Mouse (Mus musculus) hindbrain, embryonic 12.5 days (tissue): ENCODE data around the gene Arhgap24. TPM values are rescaled to one million over a fixed set of nuclear protein-coding genes. Genes with fewer than 3 reads are reported as not detected.

ENCODE experiments used
- ATAC-seq: fragments of 200-750 bp; cut with Nextera tagmentation; 2 replicates; pipeline ENCODE4 v1.8.0; 2017; ENCODE audit warnings: moderate TSS enrichment; ENCODE audit not compliant: low FRiP score
- H3K27ac ChIP-seq: fragments of 300-500 bp; sonication (generic); 2 replicates; pipeline ENCODE4 v1.5.1; 2016; ENCODE audit warnings: mild to moderate bottlenecking
- H3K27me3 ChIP-seq: fragments of 300-500 bp; sonication (generic); 2 replicates; pipeline ENCODE4 v1.6.1; 2016; ENCODE audit warnings: mild to moderate bottlenecking
- H3K36me3 ChIP-seq: fragments of 300-500 bp; sonication (generic); 2 replicates; pipeline ENCODE4 v1.6.1; 2016; ENCODE audit warnings: mild to moderate bottlenecking
- H3K4me1 ChIP-seq: fragments of 300-500 bp; sonication (generic); 2 replicates; pipeline ENCODE4 v1.6.1; 2016
- H3K4me2 ChIP-seq: fragments of 300-500 bp; sonication (generic); replicated peaks from 2 replicates; pipeline ENCODE4 v1.6.1; 2016; ENCODE audit warnings: mild to moderate bottlenecking
- H3K4me3 ChIP-seq: fragments of 300-500 bp; sonication (generic); 2 replicates; pipeline ENCODE4 v1.5.1; 2016; ENCODE audit warnings: mild to moderate bottlenecking
- H3K9ac ChIP-seq: fragments of 300-500 bp; sonication (generic); 2 replicates; pipeline ENCODE4 v1.6.1; 2016; ENCODE audit warnings: mild to moderate bottlenecking, moderate library complexity
- H3K9me3 ChIP-seq: fragments of 300-500 bp; sonication (generic); replicated peaks from 2 replicates; pipeline ENCODE4 v1.6.1; 2016; ENCODE audit warnings: mild to moderate bottlenecking
- WGBS: fragments of 180-500 bp; shearing (Covaris S2); methylation state at CpG from one replicate; pipeline ENCODE4 v1.1.7; 2016; 5-methylcytosine and 5-hydroxymethylcytosine counted together
- polyA plus RNA-seq: library from polyadenylated mRNA; unstranded; fragments of >200 nt; fragmentation: Nextera tagmentation; extraction: Ambion mirVana; gene quantifications from 2 replicates; pipeline ENCODE4 v1.2.1, GENCODE M21; 2016

Gene Arhgap24
- polyA plus RNA-seq, 1 experiment from 2014 or later, result 10.1 TPM

DNA sequence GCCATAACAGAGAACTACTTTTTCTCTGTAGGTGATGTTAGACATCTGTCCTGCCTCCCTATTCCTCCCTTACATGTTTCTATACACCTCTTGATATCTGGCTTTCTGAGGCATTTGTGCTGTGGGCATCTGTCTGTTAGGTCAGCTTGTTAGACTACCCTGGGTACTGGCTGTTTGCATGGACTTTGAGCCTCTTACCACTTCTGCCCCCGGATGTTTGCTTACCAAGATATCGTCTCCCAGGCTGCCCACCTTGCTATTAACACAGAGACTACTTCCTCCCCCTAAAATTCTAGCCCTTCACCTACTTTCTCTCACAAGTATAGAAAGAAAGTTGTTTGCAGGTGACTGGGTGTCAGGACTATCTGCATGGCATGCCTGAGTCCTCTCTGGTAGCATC, 15.8 kb upstream of the Arhgap24 start:
- H3K9me3 ChIP-seq, result no peaks in the 10 kb centered on the region
- H3K4me2 ChIP-seq, result no peak overlapping the region
- 90% methylated on average over 2 of the region's 2 CpGs for WGBS
- H3K9ac ChIP-seq, result no peak overlapping the region
- no peaks in the 10 kb centered on the region for H3K4me1 ChIP-seq
- no peak overlapping the region for H3K27ac ChIP-seq
- no peaks in the 10 kb centered on the region for H3K27me3 ChIP-seq
- ATAC-seq, result no peak
- no peak overlapping the region for H3K4me3 ChIP-seq
- H3K36me3 ChIP-seq, result no peaks in the 10 kb centered on the region

DNA sequence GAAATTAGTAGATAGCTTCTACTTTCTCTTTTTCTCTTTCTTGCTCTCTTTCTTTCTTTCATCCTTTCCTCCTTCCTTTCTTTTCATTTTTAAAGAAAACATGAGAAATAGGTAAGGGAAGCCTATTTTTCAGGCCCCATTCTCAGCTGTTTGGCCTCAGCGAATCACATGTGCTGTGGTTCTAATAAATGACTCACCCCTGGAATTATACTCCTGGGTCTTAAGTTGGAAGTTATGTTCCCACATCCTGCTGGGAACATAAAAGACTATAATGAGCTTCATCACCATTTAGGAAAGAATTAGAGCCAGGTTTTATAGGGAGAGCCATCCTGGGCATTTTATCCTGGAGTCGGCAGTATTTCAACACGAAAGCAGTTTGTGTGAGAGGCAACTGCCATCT, 12.9 kb upstream of the Arhgap24 start:
- Histone ChIP-seq H3K4me2 (no peak overlapping the region), H3K27ac (no peak overlapping the region), H3K36me3 (no peaks in the 10 kb centered on the region), H3K27me3 (no peaks in the 10 kb centered on the region), H3K4me3 (no peak overlapping the region), H3K4me1 (no peaks in the 10 kb centered on the region), H3K9me3 (no peaks in the 10 kb centered on the region), H3K9ac (no peak overlapping the region)
- 84% methylated on average over 3 of the region's 3 CpGs for WGBS
- ATAC-seq, result no peak

DNA sequence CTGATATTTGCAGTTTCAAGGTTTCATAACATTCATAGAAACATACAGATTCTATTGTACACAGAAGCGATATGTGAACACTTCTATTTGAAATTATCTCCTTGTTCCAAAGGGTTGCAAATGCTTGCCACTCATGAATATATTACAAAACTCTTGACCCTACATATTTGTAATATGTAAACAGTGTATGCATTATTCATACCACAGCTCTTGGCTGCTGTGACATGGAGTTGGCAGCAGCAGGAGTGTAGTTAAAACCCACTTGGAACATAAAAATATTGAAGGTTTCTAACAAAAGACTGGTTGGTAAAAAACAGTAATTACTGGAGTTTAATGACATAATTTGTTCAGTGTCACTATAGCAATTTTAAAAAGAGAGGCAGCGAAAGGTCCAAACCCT, 10.9 kb upstream of the Arhgap24 start:
- no peak for ATAC-seq
- Histone ChIP-seq H3K36me3 (no peaks in the 10 kb centered on the region), H3K27me3 (no peaks in the 10 kb centered on the region), H3K9ac (no peak overlapping the region), H3K9me3 (no peaks in the 10 kb centered on the region), H3K4me3 (no peak overlapping the region), H3K4me2 (no peak overlapping the region), H3K4me1 (no peaks in the 10 kb centered on the region), H3K27ac (no peak overlapping the region)
- 92% methylated on average over 2 of the region's 2 CpGs for WGBS

DNA sequence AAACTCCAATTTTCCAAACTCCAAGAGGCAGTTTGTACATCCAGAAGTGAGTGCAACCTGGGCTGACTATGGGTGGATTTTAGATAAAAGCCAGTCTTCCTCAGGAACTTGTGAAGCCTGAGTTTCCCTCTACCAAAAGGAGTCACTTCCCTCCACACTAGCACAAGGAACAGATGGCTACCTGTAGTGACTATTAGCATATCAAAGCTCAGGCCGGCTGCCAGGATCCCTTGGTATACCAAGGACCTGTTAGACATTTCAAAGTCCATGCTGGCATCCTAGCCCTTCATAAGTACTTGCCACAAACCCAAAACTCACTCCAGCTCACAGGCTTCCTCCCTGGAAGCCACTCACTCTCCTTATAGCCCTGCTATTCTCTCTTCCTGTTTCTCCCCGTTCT, 3.1 kb upstream of the Arhgap24 start:
- no peak overlapping the region for H3K27ac ChIP-seq
- ATAC-seq, result no peak
- WGBS, result 0% methylated on average over 2 of the region's 2 CpGs
- no peak overlapping the region for H3K4me3 ChIP-seq
- H3K27me3 ChIP-seq, result no peaks in the 10 kb centered on the region
- no peaks in the 10 kb centered on the region for H3K36me3 ChIP-seq
- no peaks in the 10 kb centered on the region for H3K9me3 ChIP-seq
- H3K4me2 ChIP-seq, result no peak overlapping the region
- H3K9ac ChIP-seq, result no peak overlapping the region
- H3K4me1 ChIP-seq, result peaks cover 18% of the 10 kb centered on the region

DNA sequence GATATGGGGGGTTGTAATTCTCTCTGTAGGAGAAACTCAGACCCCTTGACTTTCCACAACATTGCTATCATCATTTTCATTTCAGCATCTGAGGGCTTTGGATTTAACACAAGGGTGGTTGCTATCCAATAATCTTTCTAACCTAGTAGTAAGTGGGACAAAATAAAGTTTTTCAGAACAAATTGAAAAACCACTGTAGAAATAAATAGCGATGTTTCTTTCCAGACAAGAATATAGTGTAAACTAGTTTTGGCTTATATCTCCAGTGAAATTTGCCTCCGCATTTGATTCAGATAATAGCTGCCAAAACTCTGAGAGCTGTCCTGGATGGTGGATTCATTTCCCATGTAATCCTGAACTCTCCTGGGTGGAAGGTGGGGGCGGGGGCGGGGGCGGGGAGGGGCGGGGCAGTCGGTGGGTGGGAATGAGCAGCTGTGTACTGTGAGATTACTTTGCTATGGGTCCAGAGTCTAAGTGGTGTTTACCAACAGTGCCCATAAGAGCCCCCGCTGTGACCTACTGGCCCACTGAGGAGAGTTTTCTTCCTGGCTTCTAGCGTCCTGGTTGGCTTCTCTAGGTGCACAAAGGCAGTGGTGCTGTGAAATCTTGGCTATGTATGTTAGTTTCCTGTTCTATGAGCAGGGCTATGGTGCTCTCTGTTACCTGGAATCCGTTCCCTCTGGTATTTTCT, 2.2 kb downstream of the Arhgap24 start:
- Histone ChIP-seq H3K4me2 (peak overlapping the region; percentile 89; the same call in 1 of the 2 replicates), H3K27ac (no peak overlapping the region), H3K27me3 (no peaks in the 10 kb centered on the region), H3K4me3 (no peak overlapping the region), H3K36me3 (no peaks in the 10 kb centered on the region), H3K9me3 (no peaks in the 10 kb centered on the region), H3K9ac (no peak overlapping the region), H3K4me1 (peaks cover 18% of the 10 kb centered on the region)
- ATAC-seq, result no peak
- 42% methylated on average over 10 of the region's 10 CpGs for WGBS

DNA sequence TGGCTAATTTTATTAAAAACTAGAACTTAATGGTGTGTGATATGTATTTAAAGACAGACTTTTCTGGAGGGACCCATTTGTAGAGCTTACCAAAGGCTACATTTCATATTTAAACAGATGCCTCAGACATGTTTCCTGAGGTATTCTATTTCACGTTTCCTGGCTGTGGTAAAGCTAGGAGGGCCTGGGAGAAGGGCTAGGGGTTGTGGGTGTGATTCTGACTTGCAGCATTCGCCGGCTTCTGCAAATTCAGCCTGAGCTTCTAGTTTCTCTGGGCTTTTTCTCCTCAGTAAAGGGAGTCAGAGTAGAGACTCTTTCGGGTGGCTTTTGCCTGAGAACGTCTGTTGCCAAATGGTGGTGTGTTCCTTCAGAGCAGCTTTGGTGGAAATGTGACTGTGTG, 10.4 kb downstream of the Arhgap24 start:
- Histone ChIP-seq H3K9me3 (no peaks in the 10 kb centered on the region), H3K27ac (no peak overlapping the region), H3K36me3 (no peaks in the 10 kb centered on the region), H3K27me3 (no peaks in the 10 kb centered on the region), H3K4me1 (no peaks in the 10 kb centered on the region), H3K9ac (no peak overlapping the region), H3K4me2 (no peak overlapping the region), H3K4me3 (no peak overlapping the region)
- ATAC-seq, result no peak
- 78% methylated on average over 5 of the region's 5 CpGs for WGBS

DNA sequence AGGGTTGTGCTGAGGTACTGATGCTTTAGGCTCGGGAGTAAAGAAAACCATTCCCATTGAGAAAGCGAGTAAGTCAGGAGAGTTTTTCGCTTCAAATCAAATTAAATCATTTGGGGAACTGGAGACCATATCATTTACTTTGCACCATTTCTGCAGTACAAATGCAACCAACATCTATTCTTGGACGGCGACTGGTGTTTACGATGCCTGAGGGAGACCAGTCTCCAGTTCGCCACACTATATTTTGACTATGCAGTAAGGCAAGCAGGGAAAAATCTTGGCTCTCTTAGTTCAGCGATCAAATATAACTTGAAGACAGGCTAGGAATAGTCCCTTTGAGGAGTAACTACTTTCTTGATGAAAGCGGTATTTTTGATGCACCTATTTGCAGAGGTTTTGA, 11.0 kb downstream of the Arhgap24 start:
- no peak overlapping the region for H3K9ac ChIP-seq
- H3K4me2 ChIP-seq, result no peak overlapping the region
- H3K9me3 ChIP-seq, result no peaks in the 10 kb centered on the region
- WGBS, result 87% methylated on average over 9 of the region's 9 CpGs
- no peak overlapping the region for H3K27ac ChIP-seq
- no peak overlapping the region for H3K4me3 ChIP-seq
- peaks cover 3% of the 10 kb centered on the region; the same call in 1 of the 2 replicates for H3K4me1 ChIP-seq
- no peak for ATAC-seq
- no peaks in the 10 kb centered on the region for H3K36me3 ChIP-seq
- H3K27me3 ChIP-seq, result no peaks in the 10 kb centered on the region

DNA sequence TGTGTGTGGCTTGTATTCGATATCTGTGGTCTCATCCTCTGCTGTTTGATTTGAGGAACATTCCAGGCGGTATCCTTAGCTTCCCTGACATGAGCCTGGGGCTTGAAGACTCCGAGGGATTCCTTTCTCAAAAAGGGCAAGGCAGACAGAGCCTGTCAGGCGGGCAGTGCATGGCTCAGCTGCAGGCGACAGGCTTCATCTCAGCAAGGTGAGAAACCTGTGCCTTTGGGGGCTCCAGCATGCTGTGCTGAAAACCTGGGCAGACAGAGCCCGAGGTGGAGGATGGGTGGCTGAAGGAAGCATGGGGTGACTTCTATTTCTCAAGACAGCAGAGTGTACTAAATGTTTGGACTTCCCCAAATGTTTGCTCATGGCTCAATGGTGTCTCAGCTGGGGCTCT, 13.6 kb downstream of the Arhgap24 start:
- Histone ChIP-seq H3K4me3 (no peak overlapping the region), H3K27ac (no peak overlapping the region), H3K4me2 (no peak overlapping the region), H3K36me3 (no peaks in the 10 kb centered on the region), H3K9ac (peak overlapping the region; percentile 19; the same call in 1 of the 2 replicates), H3K4me1 (peaks cover 4% of the 10 kb centered on the region; the same call in 1 of the 2 replicates), H3K9me3 (no peaks in the 10 kb centered on the region), H3K27me3 (no peaks in the 10 kb centered on the region)
- 56% methylated on average over 6 of the region's 6 CpGs for WGBS
- ATAC-seq, result no peak

DNA sequence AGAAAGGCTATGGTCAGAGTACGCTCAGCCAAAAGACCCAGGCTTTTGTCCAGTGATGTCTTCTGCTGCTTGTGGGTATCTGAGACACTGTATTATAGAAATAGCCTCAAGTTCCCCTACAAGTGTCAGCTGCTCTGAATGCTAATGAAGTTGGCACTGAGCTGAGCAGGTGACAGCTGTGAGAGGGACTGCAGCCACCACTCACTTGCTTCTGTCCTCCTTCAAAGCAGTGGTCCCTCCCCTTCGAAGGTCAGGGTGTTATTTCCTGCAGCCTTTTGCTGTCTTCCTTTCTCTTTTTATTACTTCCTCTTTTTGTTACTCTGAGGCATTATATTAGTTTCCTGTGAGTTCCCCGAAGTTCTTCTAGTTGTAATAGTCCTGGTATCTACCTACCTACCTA, 16.0 kb downstream of the Arhgap24 start:
- Histone ChIP-seq H3K9ac (no peak overlapping the region), H3K36me3 (no peaks in the 10 kb centered on the region), H3K4me3 (no peak overlapping the region), H3K4me2 (no peak overlapping the region), H3K27me3 (no peaks in the 10 kb centered on the region), H3K9me3 (no peaks in the 10 kb centered on the region), H3K27ac (no peak overlapping the region), H3K4me1 (peaks cover 4% of the 10 kb centered on the region; the same call in 1 of the 2 replicates)
- 70% methylated on average over 3 of the region's 3 CpGs for WGBS
- ATAC-seq, result no peak

DNA sequence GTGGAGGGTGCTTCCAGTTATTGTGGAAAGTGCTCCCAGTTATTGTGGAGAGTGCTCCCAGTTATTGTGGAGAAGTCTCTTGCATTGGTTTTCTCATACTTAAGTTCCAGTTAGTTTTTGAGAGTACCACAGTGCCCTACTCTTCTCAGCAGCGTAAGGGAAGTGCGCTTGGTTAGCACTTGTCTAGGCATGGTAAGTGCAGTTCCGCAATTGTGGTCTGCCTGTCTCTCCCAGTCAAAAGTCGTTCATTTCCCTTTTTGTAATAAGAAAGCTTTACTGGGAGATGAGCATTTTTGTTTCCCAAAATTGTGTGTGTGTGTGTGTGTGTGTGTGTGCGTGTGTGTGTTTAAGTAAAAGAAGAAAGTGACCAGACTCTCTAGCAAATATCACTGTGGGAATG, 17.6 kb downstream of the Arhgap24 start:
- Histone ChIP-seq H3K4me3 (no peak overlapping the region), H3K4me2 (no peak overlapping the region), H3K9me3 (no peaks in the 10 kb centered on the region), H3K27me3 (no peaks in the 10 kb centered on the region), H3K9ac (no peak overlapping the region), H3K4me1 (peaks cover 4% of the 10 kb centered on the region; the same call in 1 of the 2 replicates), H3K27ac (no peak overlapping the region), H3K36me3 (no peaks in the 10 kb centered on the region)
- no peak for ATAC-seq
- 89% methylated on average over 5 of the region's 5 CpGs for WGBS

DNA sequence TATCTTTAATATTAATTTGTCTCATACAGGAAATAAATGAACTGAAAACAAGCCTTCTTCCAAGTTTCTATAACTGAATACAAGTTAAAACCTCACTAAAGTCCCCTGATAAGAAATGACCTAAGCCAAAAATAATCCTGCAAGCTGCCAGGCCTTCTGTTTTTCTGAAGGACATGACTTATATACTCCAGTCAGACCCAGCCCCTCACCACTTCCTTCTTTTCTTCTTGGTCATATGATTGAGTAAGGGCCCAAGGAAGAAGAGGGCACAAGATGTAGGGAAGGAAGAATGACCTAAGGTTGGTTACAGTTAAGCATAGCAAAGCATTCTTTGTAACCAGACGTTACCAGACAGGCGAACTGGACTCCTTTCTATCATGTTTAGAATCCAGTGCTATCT, 21.1 kb downstream of the Arhgap24 start:
- Histone ChIP-seq H3K27me3 (no peaks in the 10 kb centered on the region), H3K27ac (no peak overlapping the region), H3K9ac (no peak overlapping the region), H3K4me2 (no peak overlapping the region), H3K4me3 (no peak overlapping the region), H3K4me1 (no peaks in the 10 kb centered on the region), H3K9me3 (no peaks in the 10 kb centered on the region), H3K36me3 (no peaks in the 10 kb centered on the region)
- no peak for ATAC-seq
- WGBS, result 90% methylated on average over 2 of the region's 2 CpGs

DNA sequence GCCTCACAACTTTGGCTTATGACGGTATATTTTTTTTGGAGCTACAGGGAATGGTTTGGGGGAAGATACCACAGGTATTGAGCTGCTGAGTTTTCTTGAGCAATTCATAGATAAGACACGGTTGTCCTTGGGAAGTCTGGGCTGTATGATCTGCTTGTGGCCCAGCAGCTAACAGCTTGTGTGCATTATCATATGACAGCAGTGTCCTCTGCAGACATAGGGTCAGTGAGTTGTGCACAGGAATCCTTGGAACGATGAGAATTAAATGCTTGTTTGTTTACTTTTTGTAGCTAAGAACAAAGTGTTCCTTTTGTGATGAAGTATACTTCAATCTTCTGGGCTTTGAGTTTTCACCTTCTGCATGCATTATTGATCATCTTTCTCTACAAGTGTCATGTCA, 21.9 kb downstream of the Arhgap24 start:
- H3K27ac ChIP-seq, result no peak overlapping the region
- WGBS, result 88% methylated on average over 3 of the region's 3 CpGs
- no peak for ATAC-seq

DNA sequence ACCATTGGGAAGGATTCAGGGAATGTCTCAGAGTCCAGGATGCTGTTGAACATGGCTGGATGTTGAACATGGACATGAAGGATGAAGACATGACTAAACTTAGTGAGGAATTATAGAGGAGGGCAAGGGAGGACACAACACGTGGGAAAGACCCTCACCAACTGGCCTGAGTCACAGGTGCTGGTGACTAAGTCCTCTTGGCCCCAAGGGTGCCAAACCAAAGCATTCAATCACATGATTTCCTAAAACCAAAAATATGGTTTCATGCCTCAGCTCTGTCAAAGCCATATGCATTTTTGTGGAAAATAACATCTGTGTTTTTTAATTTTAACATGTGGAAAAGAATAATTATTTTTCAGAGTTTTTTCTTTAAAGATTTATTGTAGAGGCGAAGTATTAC, 22.7 kb downstream of the Arhgap24 start:
- Histone ChIP-seq H3K36me3 (no peaks in the 10 kb centered on the region), H3K4me3 (no peak overlapping the region), H3K9me3 (no peaks in the 10 kb centered on the region), H3K27ac (no peak overlapping the region), H3K4me2 (no peak overlapping the region), H3K27me3 (no peaks in the 10 kb centered on the region), H3K9ac (no peak overlapping the region), H3K4me1 (no peaks in the 10 kb centered on the region)
- 83% methylated on average over 2 of the region's 2 CpGs for WGBS
- ATAC-seq, result no peak

More for the DNA sequence above, 21.9 kb downstream of the Arhgap24 start:
- Histone ChIP-seq H3K27me3 (no peaks in the 10 kb centered on the region), H3K4me3 (no peak overlapping the region), H3K9me3 (no peaks in the 10 kb centered on the region), H3K4me1 (no peaks in the 10 kb centered on the region), H3K36me3 (no peaks in the 10 kb centered on the region), H3K4me2 (no peak overlapping the region), H3K9ac (no peak overlapping the region)
